Mouse (Mus musculus) hindbrain, embryonic 13.5 days (tissue): ENCODE measurements around the gene Etfdh. TPM values are rescaled to one million over a fixed set of nuclear protein-coding genes. Genes with fewer than 3 reads are reported as not detected.

ENCODE experiments used
- ATAC-seq: fragments of 200-750 bp; cut with Nextera tagmentation; 2 replicates; pipeline ENCODE4 v1.8.0; 2017; ENCODE audit warnings: moderate TSS enrichment; ENCODE audit not compliant: low FRiP score
- H3K27ac ChIP-seq: fragments of 300-500 bp; sonication (generic); 2 replicates; pipeline ENCODE4 v1.5.1; 2015; ENCODE audit warnings: inconsistent platforms, mild to moderate bottlenecking, moderate library complexity
- H3K27me3 ChIP-seq: fragments of 300-500 bp; sonication (generic); 2 replicates; pipeline ENCODE4 v1.6.1; 2015; ENCODE audit warnings: mild to moderate bottlenecking, inconsistent platforms
- H3K36me3 ChIP-seq: fragments of 300-500 bp; sonication (generic); 2 replicates; pipeline ENCODE4 v1.6.1; 2015; ENCODE audit warnings: mild to moderate bottlenecking, inconsistent platforms
- H3K4me1 ChIP-seq: fragments of 300-500 bp; sonication (generic); replicated peaks from 2 replicates; pipeline ENCODE4 v1.6.1; 2015; ENCODE audit warnings: inconsistent platforms
- H3K4me2 ChIP-seq: fragments of 300-500 bp; sonication (generic); 2 replicates; pipeline ENCODE4 v1.6.1; 2015; ENCODE audit warnings: inconsistent platforms, mild to moderate bottlenecking, moderate library complexity
- H3K4me3 ChIP-seq: fragments of 300-500 bp; sonication (generic); 2 replicates; pipeline ENCODE4 v1.5.1; 2015; ENCODE audit warnings: mild to moderate bottlenecking, inconsistent platforms
- H3K9ac ChIP-seq: fragments of 300-500 bp; sonication (generic); 2 replicates; pipeline ENCODE4 v1.6.1; 2015; ENCODE audit warnings: mild to moderate bottlenecking, inconsistent platforms
- H3K9me3 ChIP-seq: fragments of 300-500 bp; sonication (generic); 2 replicates; pipeline ENCODE4 v1.6.1; 2016; ENCODE audit warnings: inconsistent platforms
- WGBS: fragments of 180-500 bp; shearing (Covaris S2); methylation state at CpG from one replicate; pipeline ENCODE4 v1.1.7; 2015; 5-methylcytosine and 5-hydroxymethylcytosine counted together
- polyA plus RNA-seq: library from polyadenylated mRNA; unstranded; fragments of >200 nt; fragmentation: Nextera tagmentation; extraction: Ambion mirVana; gene quantifications from 2 replicates; pipeline ENCODE4 v1.2.1, GENCODE M21; 2015

Etfdh gene
- 46.0 and 47.0 TPM in 2 replicates for polyA plus RNA-seq

DNA sequence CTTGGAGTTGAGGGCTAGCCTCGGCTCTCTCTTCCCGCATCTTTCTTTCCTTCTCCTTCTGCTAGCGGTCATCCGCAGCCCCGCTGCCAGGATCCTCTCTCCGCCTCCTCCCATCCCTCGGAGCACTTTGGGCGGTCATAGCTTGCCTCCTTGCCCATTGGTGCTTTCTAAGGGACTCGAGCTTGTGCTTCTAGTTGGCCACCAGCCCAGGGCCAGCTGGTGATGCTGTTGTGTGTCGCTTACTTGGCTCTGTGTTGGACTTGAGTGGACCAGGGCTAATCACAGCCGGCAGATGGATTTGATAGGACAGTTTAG is at the start of gene Etfdh:
TSS of gene Etfdh (minus strand) at position 85 of the 315 bp plus-strand sequence.
- WGBS = under 1% methylated on average over 11 of the region's 11 CpGs
- H3K9ac ChIP-seq = peak within 1 kb of the TSS; percentile 78
- no peaks in the 10 kb centered on the region for H3K27me3 ChIP-seq
- H3K27ac ChIP-seq = peak within 1 kb of the TSS; percentile 85
- H3K4me3 ChIP-seq = peak within 1 kb of the TSS; percentile 65
- peak within 1 kb of the TSS; percentile 77 for H3K4me2 ChIP-seq
- peaks cover 13% of the 10 kb centered on the region for H3K4me1 ChIP-seq
- peak; percentile 50 for ATAC-seq
- H3K9me3 ChIP-seq = no peaks in the 10 kb centered on the region
- peaks cover 26% of the 10 kb centered on the region for H3K36me3 ChIP-seq

DNA sequence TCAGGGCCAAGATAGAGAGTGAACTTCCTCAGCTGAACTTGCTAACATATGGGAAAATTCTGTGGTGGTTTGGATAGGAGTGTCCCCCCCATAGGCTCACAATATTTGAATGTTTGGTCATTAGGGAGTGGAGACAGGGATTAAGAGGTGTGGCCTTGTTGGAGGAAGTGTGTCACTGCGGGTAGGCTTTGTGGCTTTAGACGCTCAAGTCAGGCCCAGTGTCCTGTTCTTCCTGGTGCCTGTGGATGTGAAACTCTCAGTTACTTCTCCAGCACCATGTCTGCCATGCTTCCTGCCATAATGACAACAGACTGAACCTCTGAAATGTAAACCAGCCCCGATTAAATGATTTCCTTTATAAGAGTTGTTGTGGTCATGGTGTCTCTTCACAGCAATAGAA is 47.1 kb upstream of the Etfdh start:
- H3K36me3 ChIP-seq = no peaks in the 10 kb centered on the region
- no peak for ATAC-seq
- H3K4me3 ChIP-seq = no peak overlapping the region
- 93% methylated on average over 3 of the region's 3 CpGs for WGBS
- no peaks in the 10 kb centered on the region for H3K4me1 ChIP-seq
- H3K27me3 ChIP-seq = no peaks in the 10 kb centered on the region
- H3K9ac ChIP-seq = no peak overlapping the region
- H3K9me3 ChIP-seq = no peaks in the 10 kb centered on the region
- no peak overlapping the region for H3K27ac ChIP-seq
- H3K4me2 ChIP-seq = no peak overlapping the region

DNA sequence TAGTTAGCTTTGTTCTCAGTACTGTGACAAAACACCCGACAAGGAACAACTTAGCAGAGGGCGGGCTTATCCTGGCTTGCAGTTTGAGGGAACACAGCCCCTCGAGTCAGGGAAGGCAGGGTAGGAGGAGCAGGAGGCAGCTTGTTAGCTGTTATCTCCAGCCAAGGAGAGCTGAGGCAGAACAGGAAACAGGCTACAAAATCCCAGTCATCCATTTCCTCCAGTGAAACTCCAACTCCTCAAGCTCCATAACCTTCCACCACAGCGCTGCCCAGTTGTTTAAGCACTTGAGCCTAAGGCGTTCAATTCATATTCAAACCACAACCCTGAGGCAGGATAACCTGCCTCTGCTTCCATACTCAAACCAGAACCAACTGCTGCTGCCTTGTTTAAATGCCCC is 45.3 kb upstream of the Etfdh start:
- H3K27ac ChIP-seq = no peak overlapping the region
- WGBS = 91% methylated on average over 5 of the region's 5 CpGs
- no peak for ATAC-seq
- H3K9me3 ChIP-seq = no peaks in the 10 kb centered on the region
- H3K4me3 ChIP-seq = no peak overlapping the region
- H3K4me1 ChIP-seq = no peaks in the 10 kb centered on the region
- H3K36me3 ChIP-seq = no peaks in the 10 kb centered on the region
- no peak overlapping the region for H3K9ac ChIP-seq
- H3K4me2 ChIP-seq = no peak overlapping the region
- no peaks in the 10 kb centered on the region for H3K27me3 ChIP-seq

DNA sequence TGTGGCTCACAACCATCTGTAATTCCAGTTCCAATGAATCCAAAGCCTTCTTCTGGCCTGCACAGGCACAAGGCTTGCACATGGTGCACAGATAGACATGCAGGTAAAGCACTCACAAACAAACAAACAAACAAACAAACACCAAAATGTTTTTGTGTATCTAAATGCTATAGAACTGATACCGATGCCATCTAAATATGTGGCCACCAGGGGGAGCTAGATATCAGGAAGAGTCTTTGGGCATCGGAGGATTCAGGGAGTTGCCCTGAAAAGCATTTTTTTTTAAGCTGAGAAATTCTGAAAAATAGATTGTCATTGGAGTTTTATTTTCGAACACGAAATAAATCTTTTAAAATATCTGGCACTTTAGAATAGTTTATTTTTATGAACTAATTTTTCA is 43.8 kb upstream of the Etfdh start:
- H3K4me3 ChIP-seq = no peak overlapping the region
- no peaks in the 10 kb centered on the region for H3K4me1 ChIP-seq
- H3K9me3 ChIP-seq = no peaks in the 10 kb centered on the region
- ATAC-seq = no peak
- H3K27ac ChIP-seq = no peak overlapping the region
- WGBS = 19% methylated on average over 4 of the region's 4 CpGs
- no peaks in the 10 kb centered on the region for H3K27me3 ChIP-seq
- H3K36me3 ChIP-seq = no peaks in the 10 kb centered on the region
- no peak overlapping the region for H3K4me2 ChIP-seq
- H3K9ac ChIP-seq = no peak overlapping the region

DNA sequence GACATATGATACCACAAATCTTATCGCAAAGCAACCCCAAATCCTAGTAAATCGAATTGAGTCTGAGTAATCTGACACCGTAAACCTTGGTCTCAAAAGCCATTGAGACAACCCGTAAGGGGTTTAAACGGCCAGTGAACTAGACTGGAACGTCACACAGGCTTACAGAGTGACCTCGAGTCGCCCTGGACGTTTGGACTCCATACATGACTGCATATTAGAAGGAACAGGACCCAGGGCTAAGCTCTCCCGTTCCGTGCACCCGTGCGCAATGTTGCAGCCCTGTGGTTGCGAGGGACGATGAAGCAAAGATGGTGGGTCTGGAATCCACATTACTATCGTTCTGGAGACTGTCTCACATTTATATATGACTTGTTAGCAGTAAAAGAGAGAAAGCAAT is 42.9 kb upstream of the Etfdh start:
- 82% methylated on average over 16 of the region's 16 CpGs for WGBS
- no peaks in the 10 kb centered on the region for H3K36me3 ChIP-seq
- H3K9ac ChIP-seq = no peak overlapping the region
- H3K27ac ChIP-seq = no peak overlapping the region
- no peak overlapping the region for H3K4me3 ChIP-seq
- H3K27me3 ChIP-seq = no peaks in the 10 kb centered on the region
- no peak for ATAC-seq
- no peaks in the 10 kb centered on the region for H3K4me1 ChIP-seq
- H3K9me3 ChIP-seq = no peaks in the 10 kb centered on the region
- H3K4me2 ChIP-seq = no peak overlapping the region

DNA sequence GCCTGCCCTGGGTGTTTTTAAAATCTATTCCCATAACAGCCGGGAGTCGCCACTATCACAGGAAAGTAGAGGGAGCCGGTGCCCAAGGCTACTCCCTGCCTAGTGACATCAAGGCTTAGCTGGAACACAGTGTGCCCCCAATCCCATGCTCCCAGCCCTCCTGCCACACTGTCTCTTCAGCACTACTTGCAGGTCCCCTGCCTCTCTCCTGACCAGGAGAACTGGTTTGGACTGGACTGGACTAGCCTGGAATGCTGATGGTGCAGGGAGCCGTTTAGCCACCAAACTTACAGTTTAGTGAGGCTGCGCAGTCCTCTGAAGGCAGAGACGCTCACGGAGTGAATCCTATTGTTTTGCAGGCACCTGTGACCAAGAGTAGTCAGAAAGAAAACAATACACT is 41.3 kb upstream of the Etfdh start:
- no peak overlapping the region for H3K27ac ChIP-seq
- H3K36me3 ChIP-seq = no peaks in the 10 kb centered on the region
- H3K4me1 ChIP-seq = no peaks in the 10 kb centered on the region
- H3K4me2 ChIP-seq = no peak overlapping the region
- no peak for ATAC-seq
- WGBS = 86% methylated on average over 7 of the region's 7 CpGs
- no peak overlapping the region for H3K9ac ChIP-seq
- H3K9me3 ChIP-seq = no peaks in the 10 kb centered on the region
- no peak overlapping the region for H3K4me3 ChIP-seq
- H3K27me3 ChIP-seq = no peaks in the 10 kb centered on the region

DNA sequence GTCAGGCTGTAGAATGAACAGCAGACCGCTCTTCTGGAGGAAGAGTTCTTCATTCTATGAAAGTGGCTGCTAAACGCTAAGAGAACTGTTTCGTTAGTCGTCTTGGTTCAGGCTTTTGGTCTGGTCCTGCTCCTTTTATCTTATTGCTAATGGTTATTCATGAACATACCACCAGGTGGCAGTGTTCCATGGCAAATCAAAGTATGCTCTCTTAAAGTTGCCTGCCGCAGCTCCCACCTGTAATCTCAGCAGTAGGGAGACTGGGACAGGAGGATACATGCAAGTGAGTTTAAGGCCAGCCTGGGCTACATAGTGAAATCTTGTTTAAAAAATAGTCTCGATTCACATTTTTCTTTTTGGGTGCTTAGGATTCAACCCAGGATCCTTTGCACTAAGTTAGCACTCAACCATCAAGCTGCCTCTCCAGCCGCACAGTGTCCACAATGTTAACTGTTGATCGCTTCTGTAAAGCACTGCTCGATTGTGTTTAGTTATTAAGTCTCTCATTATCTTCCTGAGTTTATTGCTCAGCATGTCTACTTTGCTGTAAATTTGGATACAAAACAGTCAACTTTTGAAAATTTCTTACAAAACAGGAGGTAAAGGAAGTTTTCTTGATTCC is 35.6 kb upstream of the Etfdh start:
- no peak; the same call in 1 of the 2 replicates for ATAC-seq
- no peak overlapping the region for H3K27ac ChIP-seq
- H3K4me2 ChIP-seq = no peak overlapping the region
- H3K27me3 ChIP-seq = no peaks in the 10 kb centered on the region
- H3K9ac ChIP-seq = no peak overlapping the region
- no peaks in the 10 kb centered on the region for H3K4me1 ChIP-seq
- no peaks in the 10 kb centered on the region for H3K36me3 ChIP-seq
- H3K4me3 ChIP-seq = no peak overlapping the region
- 43% methylated on average over 9 of the region's 9 CpGs for WGBS
- no peaks in the 10 kb centered on the region for H3K9me3 ChIP-seq

DNA sequence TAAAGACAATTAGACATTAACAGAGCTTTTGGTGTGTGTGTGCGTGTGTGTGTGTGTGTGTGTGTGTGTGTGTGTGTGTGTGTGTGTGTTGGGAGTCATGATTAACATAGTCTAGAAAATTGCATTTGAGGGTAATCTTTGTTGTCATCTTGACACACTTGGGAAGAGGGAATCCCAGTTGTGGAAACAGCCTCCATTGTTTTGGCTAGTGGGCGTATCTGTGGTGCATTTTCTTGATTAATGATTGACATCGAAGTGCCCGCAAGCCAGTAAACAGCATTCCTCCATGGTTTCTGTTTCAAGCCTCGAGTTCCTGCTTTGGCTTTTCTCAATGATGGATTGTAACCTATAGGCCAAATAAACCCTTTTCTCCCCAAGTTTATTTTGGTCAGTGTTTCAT is 27.4 kb upstream of the Etfdh start:
- Histone ChIP-seq H3K9me3 (no peaks in the 10 kb centered on the region), H3K27me3 (no peaks in the 10 kb centered on the region), H3K4me3 (no peak overlapping the region), H3K36me3 (no peaks in the 10 kb centered on the region), H3K4me2 (no peak overlapping the region), H3K27ac (no peak overlapping the region), H3K4me1 (no peaks in the 10 kb centered on the region), H3K9ac (no peak overlapping the region)
- no peak for ATAC-seq
- 41% methylated on average over 5 of the region's 5 CpGs for WGBS

DNA sequence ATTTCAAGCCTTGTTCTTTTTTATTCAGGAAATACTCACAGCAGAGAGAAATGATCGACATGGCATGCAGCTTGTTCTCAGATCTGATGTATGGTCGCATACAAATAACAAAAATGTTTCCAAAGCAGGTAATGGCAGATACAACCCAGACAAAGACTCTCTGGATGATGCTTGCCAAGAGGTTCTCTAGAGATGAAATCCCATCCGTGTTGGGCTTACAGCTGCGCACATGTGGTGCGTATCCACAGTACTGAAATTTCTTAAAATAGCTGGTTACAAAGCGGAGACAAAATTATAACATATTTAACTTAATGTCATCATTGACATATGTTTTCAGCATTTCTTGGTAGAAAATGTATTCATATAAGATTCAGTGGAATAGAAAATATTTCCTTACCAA is 22.8 kb upstream of the Etfdh start:
- H3K4me1 ChIP-seq = no peaks in the 10 kb centered on the region
- no peak for ATAC-seq
- H3K9ac ChIP-seq = no peak overlapping the region
- no peak overlapping the region for H3K4me2 ChIP-seq
- no peaks in the 10 kb centered on the region for H3K9me3 ChIP-seq
- no peaks in the 10 kb centered on the region for H3K36me3 ChIP-seq
- no peaks in the 10 kb centered on the region for H3K27me3 ChIP-seq
- H3K4me3 ChIP-seq = no peak overlapping the region
- WGBS = 93% methylated on average over 6 of the region's 6 CpGs
- H3K27ac ChIP-seq = no peak overlapping the region

DNA sequence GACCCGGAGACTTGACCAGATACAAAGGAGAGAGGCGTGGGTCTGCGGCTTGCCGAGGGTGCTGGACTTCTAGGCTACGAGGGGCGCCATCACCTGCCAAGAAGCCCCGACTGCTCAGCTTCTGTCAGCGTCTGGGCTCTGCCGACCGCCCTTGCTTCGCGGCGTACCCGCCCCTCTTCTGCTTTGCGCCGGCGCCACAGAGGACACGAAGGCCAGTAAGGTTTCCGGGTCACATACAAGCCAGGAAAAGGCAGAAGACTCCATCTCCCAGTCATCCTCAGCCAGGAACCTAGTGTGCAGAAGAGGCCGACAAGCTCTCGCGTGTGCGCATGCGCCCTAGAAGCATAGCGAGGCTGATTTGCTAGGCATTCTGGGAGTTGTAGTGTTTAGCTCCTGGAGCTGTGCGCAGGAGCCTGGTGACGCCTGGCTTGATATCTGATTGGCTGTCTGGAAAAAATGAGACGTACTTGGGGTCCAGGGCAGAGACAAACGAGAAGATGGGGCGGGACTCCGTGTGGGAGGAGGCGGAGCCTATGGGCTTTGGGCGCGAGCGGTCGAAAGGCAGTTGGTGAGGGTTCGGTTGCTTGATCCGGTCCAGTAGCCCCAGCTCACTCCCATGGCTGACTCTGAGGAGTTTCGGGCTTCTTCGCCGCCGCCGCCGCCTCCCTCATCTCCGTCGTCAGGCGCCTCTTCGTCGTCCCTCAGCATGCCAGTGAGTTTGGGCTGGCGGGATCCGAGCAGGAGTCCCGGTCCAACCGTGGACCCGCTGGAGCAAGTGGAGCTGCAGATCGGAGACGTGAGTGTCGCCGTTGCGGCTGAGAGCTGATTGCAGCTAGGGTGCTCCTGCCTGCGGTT is 512 bp downstream of the Etfdh start, which contains the start of gene 4930579G24Rik:
TSS of gene 4930579G24Rik (plus strand) at position 519 of the 855 bp plus-strand sequence.
- Histone ChIP-seq H3K4me3 (peak within 1 kb of the TSS; percentile 65), H3K27ac (peak within 1 kb of the TSS; percentile 85), H3K36me3 (peaks cover 24% of the 10 kb centered on the region), H3K9ac (peak within 1 kb of the TSS; percentile 78), H3K4me1 (peaks cover 13% of the 10 kb centered on the region), H3K9me3 (no peaks in the 10 kb centered on the region), H3K27me3 (no peaks in the 10 kb centered on the region), H3K4me2 (peak within 1 kb of the TSS; percentile 77)
- under 1% methylated on average over 60 of the region's 60 CpGs for WGBS
- ATAC-seq = peak; percentile 99

DNA sequence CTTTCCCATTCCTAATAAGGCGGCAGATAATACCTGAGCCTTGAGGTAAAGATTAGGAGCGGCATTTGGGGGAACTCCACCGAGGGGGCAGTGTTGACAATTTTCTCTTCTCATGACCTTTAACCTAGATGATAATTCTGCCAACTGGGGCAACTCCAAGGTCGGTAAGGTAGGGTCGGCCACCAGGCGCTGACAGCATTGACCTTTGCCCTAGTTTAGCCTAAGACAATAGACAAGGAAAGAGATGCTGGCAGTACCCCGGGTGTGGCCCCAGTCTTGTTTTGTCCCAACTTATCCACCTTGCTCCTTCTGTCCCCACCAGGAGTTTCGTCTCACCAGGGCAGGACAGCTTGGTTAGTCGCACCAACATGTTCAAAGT is 1.1 kb downstream of the Etfdh start:
- 0% methylated on average over 9 of the region's 9 CpGs for WGBS
- peak overlapping the region; percentile 65 for H3K4me3 ChIP-seq
- peak overlapping the region; percentile 53 for H3K27ac ChIP-seq
- H3K9ac ChIP-seq = peak overlapping the region; percentile 75
- no peaks in the 10 kb centered on the region for H3K9me3 ChIP-seq
- peaks cover 13% of the 10 kb centered on the region for H3K4me1 ChIP-seq
- H3K4me2 ChIP-seq = peak overlapping the region; percentile 77
- no peak for ATAC-seq
- no peaks in the 10 kb centered on the region for H3K27me3 ChIP-seq
- peaks cover 18% of the 10 kb centered on the region for H3K36me3 ChIP-seq

DNA sequence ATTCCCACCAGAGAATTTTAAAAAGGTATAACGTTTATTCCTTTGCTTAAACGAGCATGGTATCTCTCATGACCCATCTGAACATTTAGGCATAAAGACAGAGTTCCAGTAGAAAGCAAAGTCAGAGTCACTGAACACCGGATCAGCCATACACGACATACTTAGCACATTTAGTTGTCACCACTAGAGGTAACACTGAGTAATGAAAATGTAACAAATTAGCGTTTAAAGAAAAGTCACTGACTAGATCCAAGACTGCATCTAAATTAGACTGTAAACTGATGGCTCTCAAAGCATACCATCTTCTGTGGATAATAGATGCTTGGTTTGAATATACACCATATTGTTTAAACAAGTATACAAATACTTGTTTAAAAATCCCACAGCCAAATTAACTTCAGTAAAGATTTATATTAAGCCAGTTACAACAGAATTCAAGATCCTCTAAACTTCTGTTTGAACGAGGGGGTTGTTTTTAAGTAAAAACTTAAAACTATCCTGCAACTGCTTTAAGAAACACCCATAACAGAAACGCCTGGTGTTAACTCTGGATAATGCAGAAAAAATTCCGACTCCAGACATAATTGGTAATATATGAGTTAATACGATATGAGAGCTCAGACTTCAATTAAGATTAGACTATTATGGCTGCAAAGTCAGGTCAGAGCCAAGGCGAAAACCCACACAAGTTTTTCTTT is 1.7 kb downstream of the Etfdh start:
- H3K4me1 ChIP-seq = peaks cover 13% of the 10 kb centered on the region
- WGBS = 31% methylated on average over 10 of the region's 10 CpGs
- peak overlapping the region; percentile 65 for H3K4me3 ChIP-seq
- H3K9ac ChIP-seq = peak overlapping the region; percentile 75
- peak overlapping the region; percentile 77 for H3K4me2 ChIP-seq
- peaks cover 16% of the 10 kb centered on the region for H3K36me3 ChIP-seq
- no peak for ATAC-seq
- H3K9me3 ChIP-seq = no peaks in the 10 kb centered on the region
- H3K27me3 ChIP-seq = no peaks in the 10 kb centered on the region
- H3K27ac ChIP-seq = no peak overlapping the region
